Mouse (Mus musculus) lung, postnatal 10 days (tissue): Measurements from ENCODE around the gene Lysmd3.
A peak's percentile ranks its signal among the peaks of the same experiment; 100 is the strongest.

ENCODE experiments used
- DNase-seq: peaks from one replicate; pipeline ENCODE4 v3.0.0; 2021

The Lysmd3 gene

DNA sequence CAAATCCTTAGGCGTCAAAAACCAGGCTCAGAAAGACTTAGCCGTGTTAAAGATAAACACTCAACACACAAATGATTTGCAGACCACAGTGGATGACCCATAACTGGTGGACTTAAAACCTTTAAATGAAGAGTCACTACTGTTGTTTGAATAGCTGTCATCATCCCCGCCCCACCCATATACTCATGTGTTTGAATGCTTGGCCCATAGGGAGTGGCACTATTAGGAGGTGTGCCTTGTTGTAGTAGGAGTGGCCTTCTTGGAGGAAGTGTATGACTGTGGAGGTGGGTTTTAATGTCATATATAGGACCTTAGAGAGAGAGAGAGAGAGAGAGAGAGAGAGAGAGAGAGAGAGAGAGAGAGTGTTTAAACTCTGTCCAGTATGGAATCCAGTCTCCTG is 25.6 kb downstream of the Lysmd3 start:
- no peak for DNase-seq

- DNase-seq: no peak
Measured at GRCm38 (mm10) chr13:81684258-81684657, 26.8 kb downstream of the Lysmd3 start.

- no peak for DNase-seq
Measured at GRCm38 (mm10) chr13:81684884-81685283, 27.4 kb downstream of the Lysmd3 start.

DNA sequence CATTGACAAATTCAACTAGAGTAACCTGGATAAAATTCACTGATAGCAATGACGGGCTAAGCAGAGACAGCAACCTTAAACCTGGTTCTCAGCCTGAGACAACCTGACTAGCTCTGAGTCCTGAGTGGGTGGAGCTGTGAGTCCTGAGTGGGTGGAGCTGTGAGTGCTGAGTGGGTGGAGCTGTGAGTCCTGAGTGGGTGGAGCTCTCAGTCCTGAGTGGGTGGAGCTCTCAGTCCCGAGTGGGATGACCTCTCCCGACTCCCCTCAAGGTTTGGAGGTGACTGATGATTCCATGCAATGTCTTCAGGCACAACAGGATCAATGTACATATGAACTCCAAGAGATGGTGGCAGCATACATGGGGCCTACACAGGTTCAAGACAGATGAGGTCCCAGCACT is 32.1 kb downstream of the Lysmd3 start:
- no peak for DNase-seq

DNA sequence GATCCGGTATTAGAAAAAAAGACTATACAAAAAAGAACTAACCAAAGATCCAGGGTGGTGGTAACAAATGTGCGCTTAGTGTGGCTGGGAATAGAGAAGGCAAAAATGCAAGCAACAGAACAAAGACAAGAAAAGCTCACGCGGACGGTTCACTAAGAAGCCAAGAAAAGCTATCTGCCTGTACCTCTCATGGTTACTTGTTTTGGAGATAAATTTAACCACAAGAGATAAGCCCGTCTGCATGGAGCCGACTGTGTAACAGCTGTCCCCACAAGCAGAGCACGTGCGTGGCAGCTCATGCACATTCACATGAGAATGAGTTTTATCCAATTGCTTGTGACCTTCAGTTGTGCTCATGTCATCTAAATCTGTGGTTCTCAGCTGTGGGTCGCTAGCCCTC is 33.0 kb downstream of the Lysmd3 start:
- no peak for DNase-seq

DNA sequence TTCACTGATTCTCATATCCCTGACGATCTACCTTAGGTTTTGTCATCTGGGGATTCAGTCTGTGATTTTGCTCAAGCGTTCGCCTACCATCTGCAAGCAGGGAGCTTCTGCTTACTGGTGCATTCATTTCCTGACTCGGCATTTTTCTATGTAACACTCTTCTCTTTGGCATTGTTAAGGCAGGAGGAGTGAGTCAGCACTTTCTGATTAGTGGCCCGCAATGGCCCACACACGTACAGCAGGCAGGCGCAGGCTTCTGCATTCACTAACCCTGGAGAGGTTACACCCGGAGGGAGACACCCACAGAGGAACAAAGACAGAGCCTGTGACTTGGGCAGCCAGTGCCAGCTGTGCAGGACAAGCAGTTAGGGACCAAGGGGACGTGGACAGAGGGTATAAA is 34.1 kb downstream of the Lysmd3 start:
- no peak for DNase-seq

DNA sequence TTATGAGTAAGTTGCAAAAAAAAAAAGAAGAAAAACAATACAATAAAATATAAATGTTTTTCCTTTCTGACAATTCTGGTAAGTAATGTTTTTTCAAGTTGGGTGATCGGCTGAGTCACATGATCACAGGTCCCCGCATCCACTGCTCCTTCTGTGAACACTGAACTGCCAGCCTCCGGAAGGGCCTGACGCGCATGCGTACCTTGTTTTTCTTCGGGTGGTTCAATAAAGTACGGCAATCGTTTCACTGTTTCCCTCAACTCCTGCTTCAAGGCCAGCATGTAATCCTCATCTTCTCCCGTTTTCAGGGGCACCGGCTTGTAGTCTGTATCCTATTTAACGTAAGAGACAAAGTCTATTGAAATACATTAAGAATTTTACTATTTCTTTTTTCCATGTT is 37.0 kb downstream of the Lysmd3 start:
- no peak for DNase-seq

DNA sequence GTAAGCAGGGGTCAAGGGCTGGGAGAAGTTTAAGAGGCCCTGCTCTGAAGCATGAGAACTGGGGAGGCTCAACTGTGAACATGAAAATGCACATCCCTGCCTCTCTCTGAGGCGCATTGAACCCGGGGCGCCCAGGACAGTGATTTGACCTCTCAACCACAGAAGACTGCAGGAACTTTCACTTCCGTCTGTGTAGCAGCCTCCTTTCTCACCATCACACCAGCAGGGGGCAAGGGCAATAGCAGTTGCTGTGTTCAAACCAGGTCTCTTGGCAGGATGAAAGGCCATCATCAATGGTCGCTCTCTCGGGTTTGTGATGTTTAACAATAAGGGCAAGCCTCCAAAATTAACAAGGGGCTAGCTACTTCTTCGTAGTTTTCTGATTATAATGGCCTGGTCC is 45.7 kb downstream of the Lysmd3 start:
- DNase-seq: no peak

- no peak for DNase-seq
Measured at GRCm38 (mm10) chr13:81703621-81704020, 46.2 kb downstream of the Lysmd3 start.

- DNase-seq: no peak
Measured at GRCm38 (mm10) chr13:81706311-81706710, 48.8 kb downstream of the Lysmd3 start.

DNA sequence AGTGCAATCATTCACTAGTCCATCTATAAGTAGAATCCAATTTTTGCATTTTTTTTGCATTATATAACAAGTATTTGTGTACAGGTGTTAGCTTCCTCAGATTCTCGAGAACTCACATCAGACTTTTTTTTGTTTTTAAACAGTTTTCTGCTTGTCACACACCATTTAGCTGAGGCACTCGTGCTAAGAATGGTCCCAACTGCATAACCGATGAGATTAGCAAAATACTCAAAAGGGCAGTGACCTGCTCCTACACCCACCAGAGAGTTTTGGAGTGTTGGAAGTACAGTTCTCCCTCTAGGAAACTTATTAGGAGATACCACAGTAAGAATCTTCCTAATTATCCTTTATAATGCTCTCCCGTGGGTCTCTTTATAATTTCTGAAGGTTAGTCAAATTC is 52.3 kb downstream of the Lysmd3 start:
- no peak for DNase-seq

GRCm38 (mm10) chr13:81710266-81710665 is 52.8 kb downstream of the Lysmd3 start:
- DNase-seq: no peak

DNA sequence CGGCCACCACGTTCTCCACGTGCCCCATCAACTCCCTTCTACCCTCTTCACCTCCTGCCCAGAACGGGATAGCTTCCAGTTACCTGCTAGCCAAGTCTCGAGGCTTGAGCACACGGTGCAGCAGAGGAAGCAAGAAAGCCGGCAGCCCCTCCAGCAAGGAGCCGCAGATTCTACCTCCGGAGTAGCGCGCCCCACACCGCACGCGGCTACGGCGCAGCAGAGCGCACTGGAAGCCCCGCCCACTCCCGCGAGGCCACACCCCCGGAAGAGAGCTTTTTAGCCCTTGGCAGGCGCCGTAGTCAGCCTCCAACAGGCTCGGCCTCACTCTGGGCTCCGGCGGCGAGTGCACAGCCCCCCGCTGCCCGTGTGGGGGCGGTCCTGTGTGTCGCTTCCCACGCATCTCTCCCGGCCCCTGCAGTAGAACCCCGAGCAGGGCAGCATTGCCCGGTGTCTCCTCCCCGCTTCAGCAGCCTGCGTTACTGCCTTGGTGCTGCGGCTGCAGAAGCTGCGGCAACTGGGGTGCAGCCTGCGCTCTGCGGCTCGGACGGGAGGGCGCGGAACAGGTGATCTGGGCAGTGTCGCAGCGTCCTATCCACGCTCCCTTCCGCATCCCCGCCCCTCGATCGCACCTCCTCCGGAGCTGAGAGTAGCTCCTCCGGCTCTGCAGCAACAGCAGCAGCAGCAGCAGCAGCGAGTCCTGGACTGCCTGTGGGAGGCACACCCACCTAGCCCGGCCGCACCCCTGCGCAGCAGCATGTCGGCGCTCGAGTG is 53.5 kb downstream of the Lysmd3 start, which contains the start of the genes Polr3g and Mblac2:
Gene Polr3g (minus strand): TSS at position 239 of the 771 bp plus-strand sequence.
Gene Mblac2 (plus strand): TSS at position 567 of the 771 bp plus-strand sequence.
- DNase-seq: peak; percentile 97

GRCm38 (mm10) chr13:81711546-81712371 is 54.3 kb downstream of the Lysmd3 start:
- no peak for DNase-seq

DNA sequence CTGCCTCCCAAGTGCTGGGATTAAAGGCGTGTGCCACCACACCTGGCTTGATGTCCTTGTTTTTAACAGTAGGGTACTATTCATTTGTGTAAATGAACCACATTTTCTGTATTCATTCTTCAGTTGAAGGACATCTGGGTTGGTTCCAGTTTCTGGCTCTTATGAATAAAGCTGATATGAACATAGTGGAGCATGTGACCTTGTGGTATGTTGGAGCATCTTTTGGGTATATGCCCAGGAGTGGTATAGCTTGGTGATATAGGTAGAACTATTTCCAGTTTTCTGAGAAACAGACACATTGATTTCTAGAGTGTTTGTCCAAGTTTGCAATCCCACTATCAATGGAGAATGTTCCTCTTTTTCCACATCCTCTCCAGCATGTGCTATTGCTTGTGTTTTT is 56.4 kb downstream of the Lysmd3 start:
- no peak for DNase-seq
